Mouse (Mus musculus) midbrain, embryonic 10.5 days (tissue): Measurements from ENCODE around the gene Deaf1. TPM values are rescaled to one million over a fixed set of nuclear protein-coding genes. Genes with fewer than 3 reads are reported as not detected.

Experiments used
- DNase-seq: peaks from one replicate; pipeline ENCODE4 v3.0.0-alpha.2; 2017; ENCODE audit warnings: low spot score
- H3K27ac ChIP-seq: fragments of 300-500 bp; sonication (generic); replicated peaks from 2 replicates; pipeline ENCODE4 v1.5.1; 2016; ENCODE audit warnings: mild to moderate bottlenecking
- H3K27me3 ChIP-seq: fragments of 300-500 bp; sonication (generic); 2 replicates; pipeline ENCODE4 v1.6.1; 2016; ENCODE audit warnings: low read depth, mild to moderate bottlenecking; ENCODE audit not compliant: poor library complexity, severe bottlenecking
- H3K36me3 ChIP-seq: fragments of 300-500 bp; sonication (generic); 2 replicates; pipeline ENCODE4 v1.6.1; 2016; ENCODE audit warnings: mild to moderate bottlenecking, moderate library complexity
- H3K4me1 ChIP-seq: fragments of 300-500 bp; sonication (generic); 2 replicates; pipeline ENCODE4 v1.6.1; 2016
- H3K4me3 ChIP-seq: fragments of 300-500 bp; sonication (generic); 2 replicates; pipeline ENCODE4 v1.5.1; 2016; ENCODE audit warnings: mild to moderate bottlenecking, moderate library complexity
- H3K9me3 ChIP-seq: fragments of 300-500 bp; sonication (generic); replicated peaks from 2 replicates; pipeline ENCODE4 v1.6.1; 2016; ENCODE audit warnings: mild to moderate bottlenecking
- WGBS: fragments of 180-500 bp; shearing (Covaris S2); methylation state at CpG from one replicate; pipeline ENCODE4 v1.1.7; 2016; 5-methylcytosine and 5-hydroxymethylcytosine counted together
- polyA plus RNA-seq: library from polyadenylated mRNA; unstranded; fragments of >200 nt; fragmentation: Nextera tagmentation; extraction: Ambion mirVana; gene quantifications from 2 replicates; pipeline ENCODE4 v1.2.1, GENCODE M21; 2016

The Deaf1 gene
- polyA plus RNA-seq, 1 experiment from 2014 or later, result 57.4 TPM

GRCm38 (mm10) chr7:141355626-141356326, 28.3 kb upstream of the Deaf1 start:
- Histone ChIP-seq H3K27ac (no peak overlapping the region), H3K9me3 (no peaks in the 10 kb centered on the region), H3K36me3 (no peaks in the 10 kb centered on the region), H3K4me3 (no peak overlapping the region), H3K27me3 (peaks cover 12% of the 10 kb centered on the region), H3K4me1 (peaks cover 6% of the 10 kb centered on the region; the same call in 1 of the 2 replicates)
- DNase-seq, result no peak
- 56% methylated on average over 12 of the region's 12 CpGs for WGBS

DNA sequence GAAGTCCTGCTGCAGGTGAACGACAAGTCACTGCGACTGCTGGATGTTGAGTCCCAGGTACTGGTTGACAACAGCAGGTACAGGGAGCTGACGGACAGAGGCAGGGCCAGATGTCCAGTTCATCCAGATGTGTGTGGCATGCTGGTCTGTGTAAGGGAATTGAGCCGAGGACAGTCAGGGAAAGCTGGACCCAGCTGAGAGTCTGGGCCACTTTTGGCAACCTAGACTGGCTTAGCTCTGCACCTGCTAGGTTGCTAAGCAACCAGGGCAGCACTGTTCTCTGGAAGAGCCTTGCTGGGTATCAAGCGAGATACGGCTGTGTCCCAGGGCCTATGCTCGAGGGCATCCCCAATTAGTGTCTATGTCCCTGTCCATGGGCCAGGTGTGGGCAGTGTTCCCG, 27.6 kb upstream of the Deaf1 start:
- WGBS, result 77% methylated on average over 8 of the region's 8 CpGs

GRCm38 (mm10) chr7:141351061-141351460, 23.6 kb upstream of the Deaf1 start:
- no peak for DNase-seq
- Histone ChIP-seq H3K27me3 (no peaks in the 10 kb centered on the region), H3K4me3 (no peak overlapping the region), H3K27ac (no peak overlapping the region), H3K36me3 (no peaks in the 10 kb centered on the region), H3K9me3 (no peaks in the 10 kb centered on the region), H3K4me1 (peaks cover 3% of the 10 kb centered on the region; the same call in 1 of the 2 replicates)
- 77% methylated on average over 6 of the region's 6 CpGs for WGBS

More for the DNA sequence above, 27.6 kb upstream of the Deaf1 start:
- no peak overlapping the region for H3K4me3 ChIP-seq
- no peak for DNase-seq
- no peaks in the 10 kb centered on the region for H3K9me3 ChIP-seq
- no peaks in the 10 kb centered on the region for H3K36me3 ChIP-seq
- H3K27me3 ChIP-seq, result peaks cover 6% of the 10 kb centered on the region; the same call in 1 of the 2 replicates
- H3K4me1 ChIP-seq, result peaks cover 6% of the 10 kb centered on the region; the same call in 1 of the 2 replicates
- no peak overlapping the region for H3K27ac ChIP-seq

DNA sequence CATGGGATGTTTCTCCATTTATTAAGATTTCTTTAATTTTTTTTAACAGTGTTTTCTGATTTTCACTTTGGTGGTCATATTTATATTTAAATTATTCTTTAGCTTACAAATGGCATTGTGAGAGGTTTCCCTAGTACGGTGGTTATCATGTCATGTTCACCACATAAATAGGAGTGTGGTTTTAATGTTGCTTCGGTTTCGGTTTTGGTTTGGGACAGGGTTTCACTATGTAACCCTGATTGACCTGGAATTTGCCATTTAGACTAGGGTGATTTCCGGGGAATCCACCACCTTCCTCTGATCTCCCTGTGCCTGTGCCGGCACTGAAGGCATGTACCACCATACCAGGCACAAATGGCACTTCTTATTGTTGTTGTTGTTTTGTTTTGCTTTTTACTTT, 17.3 kb upstream of the Deaf1 start:
- H3K27ac ChIP-seq, result no peak overlapping the region
- 90% methylated on average over 5 of the region's 5 CpGs for WGBS
- H3K4me1 ChIP-seq, result no peaks in the 10 kb centered on the region; the same call in 1 of the 2 replicates
- no peaks in the 10 kb centered on the region for H3K9me3 ChIP-seq
- no peak for DNase-seq
- no peak overlapping the region for H3K4me3 ChIP-seq
- H3K27me3 ChIP-seq, result peaks cover 9% of the 10 kb centered on the region
- H3K36me3 ChIP-seq, result no peaks in the 10 kb centered on the region

DNA sequence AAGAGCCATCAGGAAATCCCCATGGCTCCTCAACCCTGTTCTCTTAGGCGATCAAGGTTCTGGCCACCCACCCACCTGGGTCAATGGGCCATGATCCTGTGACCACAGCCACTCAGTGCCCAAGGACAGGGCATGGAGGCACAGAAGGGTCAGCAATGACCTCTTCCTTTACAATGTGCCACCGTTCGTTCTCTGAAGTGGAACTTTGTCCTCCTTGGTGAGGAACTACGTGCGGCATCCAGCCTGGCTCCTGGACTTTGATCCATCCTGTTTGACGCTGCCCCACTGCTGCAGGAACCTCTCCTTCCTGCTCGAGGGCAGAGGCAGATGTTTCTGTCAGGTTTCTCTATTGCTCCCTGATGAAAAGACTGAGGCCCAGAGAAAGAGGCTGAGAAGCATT, 16.2 kb upstream of the Deaf1 start:
- H3K36me3 ChIP-seq, result no peaks in the 10 kb centered on the region
- peaks cover 20% of the 10 kb centered on the region for H3K27me3 ChIP-seq
- WGBS, result 78% methylated on average over 7 of the region's 7 CpGs

DNA sequence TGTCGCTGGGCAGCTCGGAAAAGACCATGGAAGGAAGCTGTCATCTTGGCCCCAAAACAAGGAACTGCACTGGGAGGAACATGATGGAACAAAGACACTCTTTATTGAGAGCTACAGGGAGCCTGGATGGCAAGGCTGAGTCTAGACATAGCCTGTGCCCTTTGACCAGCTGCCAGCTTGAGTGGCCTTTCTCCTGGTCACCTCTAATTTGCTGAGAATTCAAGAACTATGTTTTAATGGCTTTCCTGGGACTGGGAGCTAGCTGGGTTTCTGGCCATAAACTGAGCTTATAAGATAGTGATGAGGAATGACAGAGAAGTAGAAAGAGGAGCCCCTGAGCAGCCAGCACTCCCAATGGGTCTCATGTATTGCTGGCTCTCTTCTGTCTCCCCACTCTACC, 15.7 kb upstream of the Deaf1 start:
- peaks cover 24% of the 10 kb centered on the region for H3K27me3 ChIP-seq
- no peak overlapping the region for H3K4me3 ChIP-seq
- H3K4me1 ChIP-seq, result peaks cover 13% of the 10 kb centered on the region
- WGBS, result 67% methylated on average over 2 of the region's 2 CpGs
- no peak for DNase-seq
- H3K27ac ChIP-seq, result no peak overlapping the region
- H3K36me3 ChIP-seq, result no peaks in the 10 kb centered on the region
- H3K9me3 ChIP-seq, result no peaks in the 10 kb centered on the region

More for the DNA sequence above, 16.2 kb upstream of the Deaf1 start:
- Histone ChIP-seq H3K4me1 (peaks cover 8% of the 10 kb centered on the region), H3K4me3 (no peak overlapping the region), H3K9me3 (no peaks in the 10 kb centered on the region), H3K27ac (no peak overlapping the region)
- DNase-seq, result no peak

DNA sequence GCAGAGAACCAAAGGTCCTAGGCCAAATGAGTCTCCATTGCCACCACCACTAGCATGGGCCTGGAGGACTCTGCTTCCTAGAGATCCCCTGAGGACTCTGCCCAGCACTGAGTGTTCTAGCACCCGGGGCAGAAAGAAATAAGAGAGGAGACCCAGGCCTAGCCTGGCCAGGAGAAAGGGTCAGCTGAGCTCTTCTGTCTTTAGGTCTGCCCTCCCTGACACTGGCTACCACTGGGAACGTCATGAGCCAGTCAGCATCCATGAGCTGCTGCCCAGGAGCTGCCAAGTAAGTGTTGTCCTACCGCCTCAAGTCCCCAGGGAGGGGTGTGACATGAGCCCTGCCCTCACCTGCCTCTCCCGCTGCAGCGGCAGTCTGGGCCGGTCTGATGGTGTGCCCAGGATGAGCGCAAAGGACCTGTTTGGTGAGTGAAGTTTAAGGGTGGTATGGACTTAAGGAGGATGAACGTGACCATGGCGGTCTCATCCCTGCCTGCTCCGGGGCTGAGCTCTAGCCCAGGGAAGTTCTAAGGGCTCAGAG, 14.3 kb upstream of the Deaf1 start:
- no peak for DNase-seq
- H3K27ac ChIP-seq, result no peak overlapping the region
- no peak overlapping the region for H3K4me3 ChIP-seq
- WGBS, result 78% methylated on average over 10 of the region's 10 CpGs
- H3K4me1 ChIP-seq, result peaks cover 22% of the 10 kb centered on the region
- H3K36me3 ChIP-seq, result no peaks in the 10 kb centered on the region
- H3K27me3 ChIP-seq, result peaks cover 33% of the 10 kb centered on the region
- H3K9me3 ChIP-seq, result no peaks in the 10 kb centered on the region

GRCm38 (mm10) chr7:141340476-141340875, 13.0 kb upstream of the Deaf1 start:
- Histone ChIP-seq H3K36me3 (peaks cover 8% of the 10 kb centered on the region), H3K4me1 (peaks cover 22% of the 10 kb centered on the region), H3K27ac (no peak overlapping the region), H3K4me3 (no peak overlapping the region), H3K9me3 (no peaks in the 10 kb centered on the region), H3K27me3 (peaks cover 33% of the 10 kb centered on the region)
- WGBS, result 81% methylated on average over 6 of the region's 6 CpGs
- DNase-seq, result no peak

GRCm38 (mm10) chr7:141340023-141340422, 12.5 kb upstream of the Deaf1 start:
- H3K4me1 ChIP-seq, result peaks cover 22% of the 10 kb centered on the region

DNA sequence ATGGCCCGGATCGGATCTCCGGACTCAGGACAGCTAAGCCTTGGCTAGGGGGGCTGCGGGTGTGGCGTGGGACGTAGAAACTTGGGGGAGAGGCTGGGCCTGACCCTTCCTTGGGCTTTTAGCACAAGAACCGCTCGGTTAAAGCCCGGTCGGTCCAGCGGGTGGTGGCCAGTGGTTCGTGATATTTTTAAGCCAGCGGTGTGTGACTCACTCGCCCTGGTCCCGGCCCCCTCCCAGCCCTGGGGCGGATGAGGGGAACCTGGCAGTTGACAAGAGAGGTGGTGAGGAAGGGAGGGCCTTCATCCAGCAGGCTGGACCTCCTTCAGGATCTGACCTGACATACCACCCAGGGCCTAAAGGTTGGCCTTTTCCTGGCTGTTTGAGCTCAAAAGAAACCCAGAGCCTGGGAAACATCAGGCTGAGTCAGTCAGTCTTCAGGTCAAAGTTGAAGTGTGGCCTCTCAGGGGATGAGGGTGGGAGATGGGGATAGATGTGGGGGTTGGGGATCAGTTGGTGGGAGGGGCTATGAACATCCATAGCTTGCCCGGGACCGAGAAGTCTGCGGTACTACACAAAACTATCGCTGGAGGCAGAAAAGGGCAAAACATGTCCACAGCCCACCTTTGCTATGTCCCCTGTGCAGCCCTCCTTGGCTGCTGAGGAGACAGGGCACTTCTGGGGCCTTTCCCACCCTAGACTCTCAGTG, 11.9 kb upstream of the Deaf1 start:
- H3K4me1 ChIP-seq, result peaks cover 22% of the 10 kb centered on the region
- no peak overlapping the region; the same call in 1 of the 2 replicates for H3K27ac ChIP-seq
- peaks cover 19% of the 10 kb centered on the region for H3K36me3 ChIP-seq
- no peak for DNase-seq
- H3K27me3 ChIP-seq, result peaks cover 33% of the 10 kb centered on the region
- H3K4me3 ChIP-seq, result peak overlapping the region; percentile 37
- H3K9me3 ChIP-seq, result no peaks in the 10 kb centered on the region
- WGBS, result 49% methylated on average over 20 of the region's 20 CpGs

More at GRCm38 (mm10) chr7:141340023-141340422, 12.5 kb upstream of the Deaf1 start:
- Histone ChIP-seq H3K9me3 (no peaks in the 10 kb centered on the region), H3K4me3 (no peak overlapping the region), H3K27me3 (peaks cover 33% of the 10 kb centered on the region), H3K36me3 (peaks cover 12% of the 10 kb centered on the region), H3K27ac (no peak overlapping the region)
- WGBS, result 86% methylated on average over 7 of the region's 7 CpGs
- DNase-seq, result no peak

DNA sequence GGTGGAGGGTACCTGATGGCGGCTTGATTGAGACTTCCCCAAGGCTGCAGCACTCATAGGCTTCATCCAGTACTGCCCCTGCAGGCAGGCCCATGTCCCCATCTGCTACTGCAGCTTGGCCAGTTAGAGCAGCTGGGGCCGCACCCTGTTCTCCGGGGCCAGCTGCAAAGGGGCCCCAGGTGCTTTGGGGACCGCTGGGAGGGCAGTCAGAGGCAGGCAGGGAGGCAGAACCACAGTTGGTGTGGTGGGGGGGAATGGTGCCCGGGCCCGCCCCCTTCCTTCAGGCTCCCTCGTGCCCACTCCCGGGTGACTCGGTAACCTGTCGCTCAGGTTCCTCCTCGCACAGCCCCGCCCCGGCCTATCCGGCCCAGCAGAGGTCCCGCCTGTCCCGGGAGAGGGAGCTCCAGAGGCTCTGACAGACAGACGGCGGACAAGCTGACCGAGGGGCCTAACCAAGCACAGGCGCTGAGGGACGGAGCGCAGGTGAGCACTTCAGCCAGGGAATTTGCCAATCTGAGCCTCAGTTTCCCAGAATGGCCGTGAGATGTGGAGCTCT, 11.2 kb upstream of the Deaf1 start, which contains the start of gene Eps8l2:
Gene Eps8l2, plus strand, starts transcription at position 305 of the 556 bp plus-strand sequence.
- H3K36me3 ChIP-seq, result peaks cover 25% of the 10 kb centered on the region
- 4% methylated on average over 23 of the region's 23 CpGs for WGBS
- peaks cover 33% of the 10 kb centered on the region for H3K27me3 ChIP-seq
- peak within 1 kb of the TSS; percentile 37 for H3K4me3 ChIP-seq
- H3K27ac ChIP-seq, result no peak within 1 kb of the TSS; the same call in 1 of the 2 replicates
- DNase-seq, result peak; percentile 32
- peaks cover 22% of the 10 kb centered on the region for H3K4me1 ChIP-seq
- no peaks in the 10 kb centered on the region for H3K9me3 ChIP-seq

DNA sequence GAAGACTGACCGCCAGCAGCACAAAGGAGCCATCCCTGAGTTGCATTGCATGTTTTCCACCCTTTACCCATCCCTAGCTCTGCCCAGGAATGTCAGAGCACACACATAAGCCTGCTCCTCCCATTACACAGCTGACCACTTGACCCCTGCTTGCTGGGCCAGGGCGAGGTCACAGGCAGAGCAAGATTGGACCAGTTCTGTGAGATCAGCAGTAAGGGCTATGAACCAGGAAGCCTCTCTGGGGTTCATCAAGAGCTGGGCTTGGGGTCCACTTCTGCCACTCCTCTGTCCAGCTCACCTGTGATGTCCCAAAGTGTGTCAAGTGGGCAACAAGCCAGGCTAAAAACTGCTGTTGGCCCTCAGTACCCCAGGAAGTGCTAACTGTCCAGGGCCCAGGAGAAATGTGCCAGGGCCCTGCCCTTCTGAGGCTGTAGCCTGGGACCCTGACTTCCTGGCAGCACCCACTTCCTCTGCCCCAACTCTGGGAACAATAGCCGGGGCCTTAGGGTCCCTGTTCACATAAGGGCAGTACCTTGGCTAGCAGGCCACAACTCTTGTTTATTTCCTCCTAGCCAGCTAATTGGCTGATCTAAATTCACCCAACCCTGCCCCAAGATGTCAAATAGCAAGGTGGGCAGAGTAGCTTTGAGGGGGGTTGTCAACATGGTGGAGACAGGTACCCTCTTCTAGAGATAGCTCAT, 10.4 kb upstream of the Deaf1 start:
- 79% methylated on average over 3 of the region's 3 CpGs for WGBS

More for the DNA sequence above, 10.4 kb upstream of the Deaf1 start:
- Histone ChIP-seq H3K4me1 (peaks cover 22% of the 10 kb centered on the region), H3K27me3 (peaks cover 33% of the 10 kb centered on the region), H3K27ac (no peak overlapping the region), H3K36me3 (peaks cover 32% of the 10 kb centered on the region), H3K9me3 (no peaks in the 10 kb centered on the region), H3K4me3 (no peak overlapping the region)
- DNase-seq, result no peak
